Mouse (Mus musculus) testis, adult 2 months (tissue): ENCODE data around the gene Rprd2.

ENCODE experiments used
- CTCF ChIP-seq: fragments of 200-500 bp; IDR thresholded peaks from 2 replicates; pipeline ENCODE4 v1.5.1; 2012; ENCODE audit warnings: low read depth, mild to moderate bottlenecking, inconsistent platforms, low read length, moderate library complexity; ENCODE audit not compliant: control insufficient read depth, insufficient read depth, insufficient replicate concordance
- POLR2A ChIP-seq: fragments of 200-500 bp; IDR thresholded peaks from 2 replicates; pipeline ENCODE4 v1.6.1; 2012; ENCODE audit warnings: low read depth, mild to moderate bottlenecking, inconsistent platforms, low read length, moderate library complexity; ENCODE audit not compliant: control insufficient read depth

DNA sequence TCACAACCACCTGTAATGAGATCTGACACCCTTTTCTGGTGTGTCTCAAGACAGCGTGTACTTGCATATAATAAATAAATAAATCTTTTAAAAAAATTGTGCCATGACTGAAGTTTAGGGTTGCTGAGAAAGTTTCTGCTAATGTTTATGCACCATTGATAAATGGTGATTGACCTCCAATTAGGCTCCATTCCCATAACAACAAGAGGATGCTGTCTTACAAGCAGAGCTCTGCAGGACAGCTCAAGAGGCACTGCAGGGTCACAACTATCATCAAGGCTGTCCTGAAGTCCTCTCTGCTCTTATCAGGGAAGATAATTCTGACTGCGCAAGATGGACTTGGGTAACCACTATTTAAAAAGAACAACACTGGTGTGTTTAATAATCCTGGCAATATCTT lies 100.5 kb downstream of the Rprd2 start:
- no peak for TF ChIP-seq CTCF
- no peak for TF ChIP-seq POLR2A
